Mouse (Mus musculus): Measurements from ENCODE around the gene Olfr1121. TPM values are rescaled to one million over a fixed set of nuclear protein-coding genes. Genes with fewer than 3 reads are reported as not detected.
"Not testable (repeated sequence)": the region's sequence is repeated elsewhere in the genome, so short reads cannot be mapped to it uniquely, and the experiment has no call there.

Gene Olfr1121
- polyA plus RNA-seq (2015; fragmentation: Nextera tagmentation; extraction: Ambion mirVana), result not detected in 2 replicates

DNA sequence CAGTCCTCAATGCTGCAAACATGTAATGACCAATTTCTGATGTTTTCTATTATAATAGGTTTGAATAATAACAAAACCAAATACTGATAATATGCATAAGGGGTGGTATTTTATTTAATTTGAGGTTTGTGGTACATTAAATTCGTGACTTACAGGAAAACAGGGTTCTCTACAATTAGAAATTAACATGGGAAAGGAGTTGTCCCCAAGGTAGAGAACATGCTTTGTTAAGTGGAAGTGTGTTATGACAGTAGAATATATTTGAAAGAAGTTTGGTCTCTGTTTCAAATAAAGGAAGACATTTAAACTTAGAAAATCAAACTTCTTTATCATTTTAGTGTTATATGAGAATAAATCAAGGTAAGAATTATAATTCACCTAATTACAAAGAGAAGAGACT is at the start of gene Olfr1121:
Gene Olfr1121, plus strand, starts transcription at position 301 of the 400 bp plus-strand sequence.
- H3K27me3 ChIP-seq, result no peaks in the 10 kb centered on the region
- no peak within 1 kb of the TSS for H3K4me3 ChIP-seq (replicated peaks)
- H3K9me3 ChIP-seq, result no peaks in the 10 kb centered on the region
- H3K4me1 ChIP-seq (replicated peaks), result no peaks in the 10 kb centered on the region
- no peaks in the 10 kb centered on the region for H3K36me3 ChIP-seq
- ATAC-seq, result no peak
- H3K9ac ChIP-seq (replicated peaks), result no peak within 1 kb of the TSS
- no peak within 1 kb of the TSS for H3K27ac ChIP-seq
- no peak within 1 kb of the TSS for H3K4me2 ChIP-seq (replicated peaks)
- WGBS, result 34% methylated on average over 1 of the region's 1 CpGs

DNA sequence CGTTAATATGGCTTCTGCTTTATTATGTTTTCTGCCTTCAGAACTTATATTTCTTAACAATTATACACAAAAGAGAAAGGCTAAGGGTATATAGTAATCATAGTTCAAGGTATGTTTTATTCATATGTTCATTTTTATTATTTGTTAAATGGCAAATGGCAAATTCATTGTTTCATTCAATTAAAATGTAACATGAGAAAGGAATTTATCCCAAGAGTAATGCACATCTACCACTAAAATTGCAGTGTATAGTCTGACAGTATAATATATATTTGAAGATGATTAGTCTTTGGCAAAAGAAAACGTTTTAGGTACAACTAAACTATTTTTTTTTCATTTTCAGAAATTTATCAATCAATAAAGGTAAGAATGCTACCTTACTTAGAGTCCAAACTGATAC is 15.2 kb upstream of the Olfr1121 start, which contains the start of gene Olfr1120:
Gene Olfr1120, plus strand, starts transcription at position 301 of the 400 bp plus-strand sequence.
- Histone ChIP-seq H3K9me3 (no peaks in the 10 kb centered on the region), H3K27ac (no peak within 1 kb of the TSS), H3K4me3 (replicated peaks) (no peak within 1 kb of the TSS), H3K9ac (replicated peaks) (no peak within 1 kb of the TSS), H3K27me3 (no peaks in the 10 kb centered on the region), H3K36me3 (no peaks in the 10 kb centered on the region), H3K4me1 (replicated peaks) (no peaks in the 10 kb centered on the region), H3K4me2 (replicated peaks) (no peak within 1 kb of the TSS)
- ATAC-seq, result no peak
- WGBS, result 58% methylated on average over 2 of the region's 2 CpGs

- H3K4me2 ChIP-seq (replicated peaks); ATAC-seq; H3K27me3 ChIP-seq; H3K4me3 ChIP-seq (replicated peaks); H3K9ac ChIP-seq (replicated peaks); H3K36me3 ChIP-seq; H3K27ac ChIP-seq; H3K4me1 ChIP-seq (replicated peaks); H3K9me3 ChIP-seq: not testable (repeated sequence)
- 91% methylated on average over 2 of the region's 2 CpGs for WGBS
Measured at GRCm38 (mm10) chr2:87360121-87360520, 9.6 kb upstream of the Olfr1121 start.

- H3K9ac ChIP-seq (replicated peaks), result no peak overlapping the region
Measured at GRCm38 (mm10) chr2:87371726-87372125, 2.0 kb downstream of the Olfr1121 start.

GRCm38 (mm10) chr2:87383935-87384334 is 14.2 kb downstream of the Olfr1121 start:
- 85% methylated on average over 2 of the region's 2 CpGs for WGBS
- Histone ChIP-seq H3K27ac (no peak overlapping the region), H3K4me3 (replicated peaks) (no peak overlapping the region), H3K36me3 (no peaks in the 10 kb centered on the region), H3K9ac (replicated peaks) (no peak overlapping the region), H3K4me2 (replicated peaks) (no peak overlapping the region), H3K9me3 (no peaks in the 10 kb centered on the region), H3K4me1 (replicated peaks) (no peaks in the 10 kb centered on the region), H3K27me3 (no peaks in the 10 kb centered on the region)
- no peak for ATAC-seq

More at GRCm38 (mm10) chr2:87371726-87372125, 2.0 kb downstream of the Olfr1121 start:
- WGBS, result 93% methylated on average over 4 of the region's 4 CpGs
- Histone ChIP-seq H3K9me3 (no peaks in the 10 kb centered on the region), H3K27ac (no peak overlapping the region), H3K4me1 (replicated peaks) (no peaks in the 10 kb centered on the region), H3K4me2 (replicated peaks) (no peak overlapping the region), H3K4me3 (replicated peaks) (no peak overlapping the region), H3K27me3 (no peaks in the 10 kb centered on the region), H3K36me3 (no peaks in the 10 kb centered on the region)
- ATAC-seq, result no peak

DNA sequence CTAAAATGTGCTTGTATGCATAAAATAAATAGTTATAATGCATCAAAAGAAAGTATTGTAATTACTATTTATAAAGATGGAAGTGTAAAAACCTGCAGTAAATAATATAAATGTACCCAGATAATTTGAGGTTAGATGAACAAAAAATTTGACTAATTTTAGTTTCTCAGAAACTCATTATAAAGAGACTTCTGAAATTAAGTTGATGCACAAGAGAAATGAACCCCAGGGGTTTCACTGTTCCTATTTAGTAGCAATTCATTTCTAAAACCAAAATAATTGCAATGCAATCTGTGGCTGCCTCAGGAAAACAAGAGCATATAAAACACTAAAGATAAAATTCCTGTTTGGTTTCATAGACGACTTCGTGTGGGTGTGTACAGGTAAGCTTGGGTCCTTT is 15.9 kb downstream of the Olfr1121 start, which contains the start of gene Olfr1122:
Gene Olfr1122, plus strand, starts transcription at position 301 of the 400 bp plus-strand sequence.
- no peak within 1 kb of the TSS for H3K27ac ChIP-seq
- no peak within 1 kb of the TSS for H3K4me2 ChIP-seq (replicated peaks)
- no peaks in the 10 kb centered on the region for H3K4me1 ChIP-seq (replicated peaks)
- 85% methylated on average over 2 of the region's 2 CpGs for WGBS
- no peaks in the 10 kb centered on the region for H3K9me3 ChIP-seq
- H3K36me3 ChIP-seq, result no peaks in the 10 kb centered on the region
- H3K9ac ChIP-seq (replicated peaks), result no peak within 1 kb of the TSS
- no peak within 1 kb of the TSS for H3K4me3 ChIP-seq (replicated peaks)
- ATAC-seq, result no peak
- H3K27me3 ChIP-seq, result no peaks in the 10 kb centered on the region

GRCm38 (mm10) chr2:87393605-87394004 is 23.9 kb downstream of the Olfr1121 start:
- not testable (repeated sequence) for H3K4me1 ChIP-seq (replicated peaks); H3K9me3 ChIP-seq; H3K9ac ChIP-seq (replicated peaks); H3K27me3 ChIP-seq; H3K4me2 ChIP-seq (replicated peaks); H3K27ac ChIP-seq; H3K36me3 ChIP-seq; H3K4me3 ChIP-seq (replicated peaks)
- WGBS, result 93% methylated on average over 5 of the region's 5 CpGs
- ATAC-seq, result peak; percentile 50; the same call in 1 of the 2 replicates

DNA sequence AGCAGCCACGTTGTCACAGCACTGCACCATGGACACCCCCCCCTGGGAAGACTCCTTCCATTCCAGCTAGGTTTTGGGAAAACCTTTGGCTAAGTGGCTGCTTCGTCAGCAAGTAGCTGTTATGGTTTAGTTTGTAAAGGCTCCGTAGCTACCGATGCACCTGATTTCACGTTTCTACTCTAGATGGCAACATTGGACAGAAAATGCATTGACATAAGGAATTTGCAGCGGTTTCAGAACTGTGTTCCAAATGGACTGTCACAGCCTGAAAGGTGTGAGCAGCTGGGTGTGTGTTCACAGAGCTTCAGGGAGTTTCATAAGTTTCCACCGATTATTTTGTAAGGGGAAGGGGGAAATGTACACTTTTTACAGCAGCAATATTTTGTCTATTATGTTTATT is 25.0 kb downstream of the Olfr1121 start:
- WGBS, result 88% methylated on average over 7 of the region's 7 CpGs
- ATAC-seq, result not testable (repeated sequence)

DNA sequence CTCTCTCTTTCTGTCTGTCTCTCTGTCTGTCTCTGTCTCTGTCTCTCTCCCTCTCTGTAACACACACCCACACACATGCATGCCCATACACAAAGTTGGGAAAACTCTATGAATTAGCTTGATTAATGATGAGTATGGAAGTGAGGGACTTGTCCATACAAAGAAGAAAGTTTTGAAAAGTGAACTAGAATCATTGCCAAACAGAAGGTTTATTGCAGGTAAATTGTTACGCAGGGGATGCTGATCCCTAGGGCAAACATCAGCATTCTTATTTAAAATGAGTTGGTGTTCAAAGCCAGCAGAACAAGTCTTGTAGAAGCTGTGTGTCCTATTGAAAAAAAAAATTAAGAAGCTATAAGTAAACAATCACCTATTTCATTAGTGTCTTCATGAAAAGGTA is 46.6 kb downstream of the Olfr1121 start, which contains the start of gene Olfr1123:
Gene Olfr1123, plus strand, starts transcription at position 301 of the 400 bp plus-strand sequence.
- H3K4me2 ChIP-seq (replicated peaks), result no peak within 1 kb of the TSS
- no peak within 1 kb of the TSS for H3K9ac ChIP-seq (replicated peaks)
- H3K27ac ChIP-seq, result no peak within 1 kb of the TSS
- H3K4me1 ChIP-seq (replicated peaks), result no peaks in the 10 kb centered on the region
- H3K9me3 ChIP-seq, result no peaks in the 10 kb centered on the region
- H3K4me3 ChIP-seq (replicated peaks), result no peak within 1 kb of the TSS
- 89% methylated on average over 1 of the region's 1 CpGs for WGBS
- H3K27me3 ChIP-seq, result no peaks in the 10 kb centered on the region
- no peaks in the 10 kb centered on the region for H3K36me3 ChIP-seq
- ATAC-seq, result no peak

More for the DNA sequence above, 25.0 kb downstream of the Olfr1121 start:
- H3K27ac ChIP-seq; H3K9ac ChIP-seq (replicated peaks); H3K4me3 ChIP-seq (replicated peaks); H3K4me1 ChIP-seq (replicated peaks); H3K4me2 ChIP-seq (replicated peaks); H3K9me3 ChIP-seq; H3K27me3 ChIP-seq; H3K36me3 ChIP-seq: not testable (repeated sequence)

Other genes starting within 250 kb of the Olfr1121 start
- not detected in 2 replicates for gene Olfr1110, start 229.6 kb upstream of the Olfr1121 start, polyA plus RNA-seq (2015; fragmentation: Nextera tagmentation; extraction: Ambion mirVana)
- gene Olfr1111, start 217.3 kb upstream of the Olfr1121 start, polyA plus RNA-seq (2015; fragmentation: Nextera tagmentation; extraction: Ambion mirVana), result not detected in 2 replicates
- gene Olfr1112, start 182.1 kb upstream of the Olfr1121 start, polyA plus RNA-seq (2015; fragmentation: Nextera tagmentation; extraction: Ambion mirVana), result not detected in 2 replicates
- gene Olfr1113, start 160.9 kb upstream of the Olfr1121 start, polyA plus RNA-seq (2015; fragmentation: Nextera tagmentation; extraction: Ambion mirVana), result not detected in 2 replicates
- not detected in 2 replicates for gene Olfr1115, start 121.9 kb upstream of the Olfr1121 start, polyA plus RNA-seq (2015; fragmentation: Nextera tagmentation; extraction: Ambion mirVana)
- gene Olfr1116, start 102.4 kb upstream of the Olfr1121 start, polyA plus RNA-seq (2015; fragmentation: Nextera tagmentation; extraction: Ambion mirVana), result not detected in 2 replicates
- gene Olfr1118, start 62.3 kb upstream of the Olfr1121 start, polyA plus RNA-seq (2015; fragmentation: Nextera tagmentation; extraction: Ambion mirVana), result not detected in 2 replicates
- not detected in 2 replicates for gene Olfr1120, start 15.1 kb upstream of the Olfr1121 start, polyA plus RNA-seq (2015; fragmentation: Nextera tagmentation; extraction: Ambion mirVana)
- gene Olfr1122, start 16.0 kb downstream of the Olfr1121 start, polyA plus RNA-seq (2015; fragmentation: Nextera tagmentation; extraction: Ambion mirVana), result not detected in 2 replicates
- not detected in 2 replicates for gene Olfr1123, start 46.7 kb downstream of the Olfr1121 start, polyA plus RNA-seq (2015; fragmentation: Nextera tagmentation; extraction: Ambion mirVana)
- 0.07 TPM in 1 of 2 replicates, not detected in the other for gene Olfr1124, start 60.4 kb downstream of the Olfr1121 start, polyA plus RNA-seq (2015; fragmentation: Nextera tagmentation; extraction: Ambion mirVana)
- gene Olfr1126, start 84.1 kb downstream of the Olfr1121 start, polyA plus RNA-seq (2015; fragmentation: Nextera tagmentation; extraction: Ambion mirVana), result not detected in 2 replicates
- gene Pramel7, start 127.2 kb downstream of the Olfr1121 start, polyA plus RNA-seq (2015; fragmentation: Nextera tagmentation; extraction: Ambion mirVana), result not detected in 2 replicates
- not detected in 2 replicates for gene Pramel6, start 136.7 kb downstream of the Olfr1121 start, polyA plus RNA-seq (2015; fragmentation: Nextera tagmentation; extraction: Ambion mirVana)
- not detected in 2 replicates for gene Olfr153, start 161.9 kb downstream of the Olfr1121 start, polyA plus RNA-seq (2015; fragmentation: Nextera tagmentation; extraction: Ambion mirVana)
- not detected in 2 replicates for gene Olfr1128, start 175.6 kb downstream of the Olfr1121 start, polyA plus RNA-seq (2015; fragmentation: Nextera tagmentation; extraction: Ambion mirVana)
- not detected in 2 replicates for gene Olfr1129, start 204.0 kb downstream of the Olfr1121 start, polyA plus RNA-seq (2015; fragmentation: Nextera tagmentation; extraction: Ambion mirVana)
- gene Olfr1130, start 236.3 kb downstream of the Olfr1121 start, polyA plus RNA-seq (2015; fragmentation: Nextera tagmentation; extraction: Ambion mirVana), result not detected in 2 replicates